Mouse (Mus musculus) kidney, postnatal 25 days (tissue): ENCODE data around the gene Oas1c.
"Not testable (repeated sequence)": the region's sequence is repeated elsewhere in the genome, so short reads cannot be mapped to it uniquely, and the experiment has no call there.

Experiments
- DNase-seq, 2 experiments: peaks; one replicate each; pipeline ENCODE4 v3.0.0; 2021; ENCODE audit warnings: mixed read lengths in 2 of 2

Gene Oas1c

GRCm38 (mm10) chr5:120811951-120812819, at the start of gene Oas1c:
TSS of gene Oas1c (minus strand) at chr5:120812514.
- DNase-seq = peak; percentile 92 to 94

- no peak for DNase-seq
Measured at GRCm38 (mm10) chr5:120861121-120861520, 48.8 kb upstream of the Oas1c start, which contains the start of gene Oas1h. TSS of gene Oas1h (plus strand) at chr5:120861421.

DNA sequence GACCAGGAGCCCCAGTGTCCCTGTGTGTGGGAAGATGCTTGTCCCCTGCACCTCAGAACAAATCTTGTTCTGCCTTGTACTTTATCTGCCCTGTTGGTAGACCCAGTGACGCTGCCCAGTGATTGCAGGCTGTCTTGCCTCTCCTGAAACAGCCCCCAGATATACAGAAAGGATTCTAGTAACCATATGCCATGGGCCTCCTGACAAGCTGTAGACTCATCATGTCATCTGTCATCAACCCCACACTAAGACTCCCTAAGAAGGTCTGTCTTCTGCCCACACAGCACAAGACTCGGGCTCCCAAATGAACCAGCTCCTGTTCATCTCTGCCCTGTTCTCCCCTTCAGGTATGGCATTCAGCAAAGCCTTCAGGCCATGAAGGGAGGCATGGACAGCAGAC, 46.9 kb upstream of the Oas1c start:
- DNase-seq = no peak

GRCm38 (mm10) chr5:120849601-120850136, 37.4 kb upstream of the Oas1c start:
- peak in 1 of 2 experiments; percentile 47 for DNase-seq

DNA sequence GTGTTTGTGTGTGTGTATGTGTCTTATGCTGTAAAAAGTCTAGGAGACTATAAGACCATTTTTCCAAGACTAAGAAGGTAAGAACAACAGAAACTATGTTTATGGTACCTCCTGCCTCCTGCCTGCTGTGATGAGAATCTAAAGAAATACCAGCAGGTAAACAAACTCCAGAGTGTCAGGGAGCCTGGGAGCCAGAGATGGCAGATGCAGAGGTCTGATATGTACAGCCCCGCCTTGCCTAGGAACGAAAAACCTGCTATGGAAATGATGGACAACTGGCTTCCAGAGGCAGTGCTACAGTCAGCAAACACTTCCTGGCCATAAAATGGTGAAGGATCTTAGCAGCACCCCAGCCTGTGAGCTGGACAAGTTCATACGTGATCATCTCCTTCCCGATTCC, 34.8 kb upstream of the Oas1c start, which contains the start of gene Oas1f:
TSS of gene Oas1f (plus strand) at position 301 of the 400 bp plus-strand sequence.
- DNase-seq = no peak

- DNase-seq = peak; percentile 33 to 49
Measured at GRCm38 (mm10) chr5:120844713-120845112, 32.4 kb upstream of the Oas1c start.

GRCm38 (mm10) chr5:120836731-120837585, 24.6 kb upstream of the Oas1c start:
- DNase-seq = peak; percentile 46 to 72

GRCm38 (mm10) chr5:120833335-120834280, 21.3 kb upstream of the Oas1c start:
- no peak for DNase-seq

DNA sequence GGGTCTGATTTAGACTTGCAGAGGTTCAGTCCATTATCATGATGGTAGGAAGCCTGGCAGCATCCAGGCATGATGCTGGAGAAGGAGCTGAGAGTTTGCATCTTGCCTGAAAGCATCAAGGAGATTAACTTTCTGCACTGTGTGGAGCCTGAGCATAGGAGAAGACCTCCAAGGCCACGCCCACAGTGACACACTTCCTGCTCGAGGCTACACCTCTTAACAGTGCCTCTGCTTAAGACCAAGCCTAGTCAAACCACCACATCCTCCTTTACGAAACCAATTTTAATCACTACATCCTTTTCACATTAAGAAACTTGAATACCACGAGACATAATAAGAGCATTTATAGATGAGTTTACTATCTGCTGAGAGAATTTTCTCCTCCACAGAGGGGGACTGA, 18.7 kb upstream of the Oas1c start:
- DNase-seq = no peak

- no peak for DNase-seq
Measured at GRCm38 (mm10) chr5:120818999-120819398, 6.7 kb upstream of the Oas1c start.

DNA sequence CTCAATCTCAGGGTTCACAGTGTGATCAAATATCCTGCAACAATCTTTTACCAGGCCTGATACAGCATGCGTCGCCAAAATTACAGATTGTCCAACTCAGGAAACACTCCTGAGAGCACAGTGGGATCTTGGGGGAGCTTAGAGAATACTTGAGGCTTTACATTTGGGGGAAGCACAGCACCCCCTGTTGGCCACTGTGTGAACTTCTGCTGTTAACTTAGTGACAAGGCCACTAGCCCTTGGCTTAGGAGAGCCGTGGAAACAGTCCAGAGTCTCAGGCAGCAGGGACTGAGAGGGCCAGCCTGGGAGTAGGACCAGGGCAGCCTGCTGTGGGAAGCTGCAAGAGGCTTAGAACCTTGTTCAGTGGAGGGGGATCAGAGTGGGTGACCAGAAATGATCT, 3.6 kb upstream of the Oas1c start:
- DNase-seq = peak in 1 of 2 experiments; percentile 33

- no peak for DNase-seq
Measured at GRCm38 (mm10) chr5:120813023-120813422, 709 bp upstream of the Oas1c start.

DNA sequence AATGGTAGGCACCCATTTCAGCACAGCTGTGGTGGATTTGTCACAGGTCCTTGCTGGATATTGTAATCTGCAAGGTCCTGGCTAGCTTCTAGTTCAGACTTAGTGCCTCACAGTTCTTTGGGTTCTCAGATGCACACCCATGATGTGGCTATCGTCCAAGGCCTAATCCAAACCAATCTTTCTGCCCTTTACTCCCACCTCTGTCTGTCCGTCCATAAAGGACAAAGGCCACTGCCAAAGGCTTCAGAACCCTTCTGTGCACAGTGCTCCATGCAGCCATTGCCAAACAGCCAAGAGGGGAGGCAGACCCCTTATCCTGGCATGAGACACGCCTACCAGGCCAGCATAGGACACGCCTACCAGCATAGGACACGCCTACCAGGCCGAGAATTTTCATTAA, 3.1 kb downstream of the Oas1c start:
- DNase-seq = peak in 1 of 2 experiments; percentile 24

- peak; percentile 49 to 77 for DNase-seq
Measured at GRCm38 (mm10) chr5:120806458-120806857, 5.9 kb downstream of the Oas1c start.

- DNase-seq = no peak
Measured at GRCm38 (mm10) chr5:120803596-120803995, 8.7 kb downstream of the Oas1c start.

- DNase-seq = not testable (repeated sequence)
Measured at GRCm38 (mm10) chr5:120798943-120799342, 13.4 kb downstream of the Oas1c start.

DNA sequence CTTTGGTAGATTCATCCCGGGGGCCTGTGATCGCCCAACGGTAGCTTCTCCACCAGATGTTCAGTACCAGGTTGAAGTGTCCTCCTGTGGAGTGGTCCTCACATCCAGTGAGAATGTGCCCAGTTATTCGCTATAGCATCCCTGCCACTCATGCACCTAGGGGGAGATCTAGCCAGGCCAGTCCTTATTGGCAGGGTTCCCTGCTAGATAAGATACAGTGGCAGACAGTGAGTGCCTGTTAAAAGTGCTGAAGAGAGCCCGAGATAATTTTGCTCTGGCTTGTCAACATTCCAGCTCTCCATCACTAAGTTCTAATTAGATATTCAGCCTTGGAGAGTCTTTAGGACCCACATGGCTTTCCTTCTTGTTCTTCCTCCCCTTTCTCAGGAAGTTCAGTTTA, 14.2 kb downstream of the Oas1c start:
- DNase-seq = not testable (repeated sequence)

- DNase-seq = not testable (repeated sequence)
Measured at GRCm38 (mm10) chr5:120795480-120796034, 16.8 kb downstream of the Oas1c start, which contains the start of gene Oas1e. TSS of gene Oas1e (minus strand) at chr5:120795530.

DNA sequence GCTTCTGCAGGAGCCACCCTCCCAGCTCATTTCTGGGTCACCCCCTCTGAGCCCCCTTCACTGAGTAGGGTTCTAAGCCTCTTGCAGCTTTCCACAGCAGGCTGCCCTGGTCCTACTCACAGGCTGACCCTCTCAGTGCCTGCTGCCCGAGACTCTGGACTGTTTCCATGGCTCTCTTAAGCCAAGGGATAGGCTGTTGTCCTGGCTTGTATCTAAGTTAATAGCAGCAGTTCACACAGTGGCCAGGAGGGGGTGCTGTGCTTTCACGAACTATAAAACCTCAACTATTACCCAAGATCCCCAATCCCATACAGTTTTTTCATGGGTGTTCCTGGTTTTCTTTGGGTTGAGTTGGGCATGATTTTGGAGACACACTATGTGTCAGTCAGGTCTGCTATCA, 19.3 kb downstream of the Oas1c start:
- peak; percentile 56 to 77 for DNase-seq

DNA sequence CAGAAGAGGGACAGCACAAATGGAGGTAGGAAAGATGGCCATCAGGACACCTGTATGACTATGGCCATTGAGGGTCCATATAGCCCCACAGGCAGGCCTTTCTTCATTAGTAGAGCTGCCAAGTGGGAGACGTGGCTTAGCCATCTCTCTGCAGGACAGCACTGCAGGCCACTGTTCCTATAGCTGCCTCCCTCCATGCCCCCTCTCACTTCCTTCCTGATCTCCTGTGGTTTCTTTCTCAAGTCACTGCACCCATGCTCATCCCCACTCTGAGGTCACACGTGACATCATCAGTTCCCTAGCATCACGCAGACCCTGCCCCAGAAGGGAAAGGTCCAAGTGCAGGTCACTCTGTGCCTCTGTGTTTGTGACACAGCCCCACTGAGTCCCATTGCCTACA, 25.3 kb downstream of the Oas1c start:
- no peak for DNase-seq

GRCm38 (mm10) chr5:120782446-120782845, 29.9 kb downstream of the Oas1c start:
- DNase-seq = no peak
